Mouse (Mus musculus) neutrophil, adult 65 days (primary cell): ENCODE measurements around the gene Camk2n2. TPM values are rescaled to one million over a fixed set of nuclear protein-coding genes. Genes with fewer than 3 reads are reported as not detected.

ENCODE experiments used
- total RNA-seq: library from RNA; stranded (reverse); gene quantifications from 2 replicates; pipeline ENCODE4 v1.2.4, GENCODE M21; 2023

Gene Camk2n2
- 0.47 and 1.2 TPM in 2 replicates for total RNA-seq

GRCm38 (mm10) chr16:20621191-20621990 lies at the start of gene Camk2n2:
Camk2n2 (minus strand) TSS chr16:20621287.

GRCm38 (mm10) chr16:20668013-20668412 lies 46.9 kb upstream of the Camk2n2 start, which contains the start of gene Eif4g1:
Eif4g1 (plus strand) TSS chr16:20668313.

GRCm38 (mm10) chr16:20651076-20651946 lies 30.2 kb upstream of the Camk2n2 start, which contains the start of gene Psmd2:
Psmd2 (plus strand) TSS chr16:20651652.

GRCm38 (mm10) chr16:20629731-20630634 lies 8.9 kb upstream of the Camk2n2 start, which contains the start of gene Ece2:
Ece2 (plus strand) TSS chr16:20629828.

GRCm38 (mm10) chr16:20611357-20612227 lies 9.5 kb downstream of the Camk2n2 start, which contains the start of the genes Eef1akmt4, Gm49333 and Alg3:
Eef1akmt4 (plus strand) TSS chr16:20611593.
Gm49333 (plus strand) TSS chr16:20611610.
Alg3 (minus strand) TSS chr16:20611735.

GRCm38 (mm10) chr16:20589366-20589938 lies 31.6 kb downstream of the Camk2n2 start, which contains the start of gene Vwa5b2:
Vwa5b2 (plus strand) TSS chr16:20589471.

Other genes with a start within 250 kb of the Camk2n2 start
- gene Abcc5, start 194.9 kb downstream of the Camk2n2 start, total RNA-seq, result 74.2 and 90.9 TPM in 2 replicates
- 19.8 and 24.7 TPM in 2 replicates for gene Eif2b5, start 122.5 kb downstream of the Camk2n2 start, total RNA-seq
- 22.9 and 26.7 TPM in 2 replicates for gene Dvl3, start 104.3 kb downstream of the Camk2n2 start, total RNA-seq
- 174 and 177 TPM in 2 replicates for gene Ap2m1, start 85.8 kb downstream of the Camk2n2 start, total RNA-seq
- 32.5 and 45.3 TPM in 2 replicates for gene Abcf3, start 72.7 kb downstream of the Camk2n2 start, total RNA-seq
- 0.25 TPM in 1 of 2 replicates, not detected in the other for gene Vwa5b2, start 31.8 kb downstream of the Camk2n2 start, total RNA-seq
- gene Eef1akmt4, start 9.7 kb downstream of the Camk2n2 start, total RNA-seq, result 2.4 and 3.8 TPM in 2 replicates
- not detected in 2 replicates for gene Gm49333, start 9.7 kb downstream of the Camk2n2 start, total RNA-seq
- 4.6 and 5.3 TPM in 2 replicates for gene Alg3, start 9.6 kb downstream of the Camk2n2 start, total RNA-seq
- not detected in 2 replicates for gene Ece2, start 8.5 kb upstream of the Camk2n2 start, total RNA-seq
- gene Psmd2, start 30.4 kb upstream of the Camk2n2 start, total RNA-seq, result 77.7 and 85.6 TPM in 2 replicates
- 151 and 174 TPM in 2 replicates for gene Eif4g1, start 47.0 kb upstream of the Camk2n2 start, total RNA-seq
- gene Fam131a, start 72.0 kb upstream of the Camk2n2 start, total RNA-seq, result 0.43 TPM in 1 of 2 replicates, not detected in the other
- gene Polr2h, start 96.4 kb upstream of the Camk2n2 start, total RNA-seq, result 5.2 and 7.9 TPM in 2 replicates
- gene Clcn2, start 96.5 kb upstream of the Camk2n2 start, total RNA-seq, result 1.3 and 1.4 TPM in 2 replicates
- gene Chrd, start 111.8 kb upstream of the Camk2n2 start, total RNA-seq, result not detected in 2 replicates
- gene Thpo, start 113.2 kb upstream of the Camk2n2 start, total RNA-seq, result not detected in 2 replicates